Mouse (Mus musculus): ENCODE results near the gene Fam189b. TPM values are rescaled to one million over a fixed set of nuclear protein-coding genes. Genes with fewer than 3 reads are reported as not detected.

Gene Fam189b
- polyA plus RNA-seq (2017; shearing (Covaris generic)): 240 TPM

DNA sequence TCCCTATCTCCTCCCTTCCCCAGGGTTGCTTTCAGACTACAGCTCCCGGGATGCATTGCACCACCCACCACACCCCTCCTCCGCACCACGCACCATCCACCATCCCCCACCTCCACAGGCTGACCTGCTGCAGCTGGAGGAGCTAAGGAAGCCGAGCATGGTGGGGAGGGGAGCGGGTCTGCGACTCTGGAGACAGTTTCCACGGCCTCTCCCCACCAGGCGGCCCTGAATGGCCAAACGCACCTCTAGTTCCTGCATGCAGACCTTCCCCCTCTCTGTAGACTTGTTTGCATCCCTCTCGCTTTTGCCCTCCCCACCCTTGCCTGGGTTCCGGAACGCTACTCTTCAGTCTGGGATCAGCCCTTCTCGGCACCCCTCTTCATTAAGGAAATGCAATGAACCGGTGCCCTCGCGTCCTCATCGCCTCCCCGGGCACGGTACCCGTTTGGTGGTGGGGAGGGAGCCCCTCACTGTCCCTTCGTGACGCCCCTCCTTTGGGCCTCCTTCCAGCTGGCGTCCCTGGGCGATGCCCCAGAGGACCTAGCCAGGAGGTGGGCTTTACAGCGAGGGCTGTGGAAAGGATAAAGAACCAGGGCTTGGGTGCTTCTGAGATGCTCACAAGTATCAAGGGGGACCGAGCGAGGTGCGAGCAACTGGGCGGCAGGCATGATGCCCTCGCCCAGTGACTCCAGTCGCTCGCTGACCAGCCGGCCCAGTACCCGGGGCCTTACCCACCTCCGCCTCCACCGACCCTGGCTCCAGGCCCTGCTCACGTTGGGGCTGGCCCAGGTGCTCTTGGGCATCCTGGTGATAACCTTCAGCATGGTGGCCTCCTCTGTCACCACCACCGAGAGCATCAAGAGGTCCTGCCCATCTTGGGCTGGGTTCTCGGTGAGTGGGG, at the start of gene Fam189b:
Fam189b (plus strand) TSS at position 86 of the 901 bp plus-strand sequence.

DNA sequence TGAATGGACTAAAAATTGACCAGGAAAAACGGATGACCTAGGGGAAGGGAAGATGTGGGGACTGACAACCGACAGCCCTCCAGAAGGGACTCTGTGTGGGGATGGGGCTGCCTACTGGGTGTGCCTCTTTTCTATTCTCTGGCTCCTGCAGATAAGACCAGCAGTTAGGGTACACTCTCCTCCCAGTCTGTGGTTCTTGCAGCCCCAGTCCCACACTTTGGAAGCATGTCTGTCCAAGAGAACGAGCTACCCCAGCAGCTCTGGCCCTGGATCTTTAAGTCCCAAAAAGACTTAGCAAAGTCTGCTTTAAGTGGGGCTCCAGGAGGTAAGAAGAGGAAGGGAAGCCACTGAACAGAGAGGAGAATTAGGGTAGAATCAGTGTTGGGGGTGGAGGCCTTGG, 47.0 kb upstream of the Fam189b start, which contains the start of gene Pklr:
Pklr (plus strand) TSS at position 185 of the 400 bp plus-strand sequence.

DNA sequence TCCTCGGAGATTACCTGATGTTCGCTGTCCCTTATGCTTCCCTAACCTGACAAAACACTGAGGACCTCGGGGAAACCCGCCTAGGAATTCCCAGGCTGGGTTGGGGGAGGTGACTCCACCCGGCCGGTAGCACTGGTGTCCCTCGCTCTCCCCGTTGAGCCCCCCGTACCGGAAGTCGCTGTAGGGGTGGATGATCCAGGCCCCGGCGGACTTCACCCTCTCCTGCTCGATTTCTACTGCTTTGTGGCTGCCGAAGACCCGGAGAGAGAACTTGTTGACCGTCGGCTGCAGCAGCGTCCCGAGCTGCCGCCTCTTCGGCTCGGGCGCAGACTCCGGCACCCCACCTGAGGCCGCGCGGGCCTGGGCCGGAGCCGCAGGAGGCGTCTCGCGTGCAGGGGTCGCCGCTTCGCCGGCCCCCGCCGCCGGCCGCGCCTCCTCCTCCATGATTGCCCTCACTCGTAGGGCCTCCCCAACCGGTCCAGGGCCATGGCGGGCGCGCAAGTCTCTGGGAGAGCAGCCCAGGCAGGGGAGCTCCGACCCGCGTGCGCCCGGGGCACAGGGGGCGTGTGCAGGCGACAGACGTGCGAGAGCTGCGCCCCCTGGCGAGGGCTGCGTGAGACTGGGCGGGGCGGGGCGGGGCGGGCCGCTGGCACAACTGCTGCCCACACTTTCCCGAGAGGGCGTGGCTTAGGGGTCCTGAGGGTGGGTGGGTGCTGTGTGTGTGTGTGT, 23.2 kb upstream of the Fam189b start, which contains the start of gene Hcn3:
Hcn3 (minus strand) TSS at position 581 of the 729 bp plus-strand sequence.

DNA sequence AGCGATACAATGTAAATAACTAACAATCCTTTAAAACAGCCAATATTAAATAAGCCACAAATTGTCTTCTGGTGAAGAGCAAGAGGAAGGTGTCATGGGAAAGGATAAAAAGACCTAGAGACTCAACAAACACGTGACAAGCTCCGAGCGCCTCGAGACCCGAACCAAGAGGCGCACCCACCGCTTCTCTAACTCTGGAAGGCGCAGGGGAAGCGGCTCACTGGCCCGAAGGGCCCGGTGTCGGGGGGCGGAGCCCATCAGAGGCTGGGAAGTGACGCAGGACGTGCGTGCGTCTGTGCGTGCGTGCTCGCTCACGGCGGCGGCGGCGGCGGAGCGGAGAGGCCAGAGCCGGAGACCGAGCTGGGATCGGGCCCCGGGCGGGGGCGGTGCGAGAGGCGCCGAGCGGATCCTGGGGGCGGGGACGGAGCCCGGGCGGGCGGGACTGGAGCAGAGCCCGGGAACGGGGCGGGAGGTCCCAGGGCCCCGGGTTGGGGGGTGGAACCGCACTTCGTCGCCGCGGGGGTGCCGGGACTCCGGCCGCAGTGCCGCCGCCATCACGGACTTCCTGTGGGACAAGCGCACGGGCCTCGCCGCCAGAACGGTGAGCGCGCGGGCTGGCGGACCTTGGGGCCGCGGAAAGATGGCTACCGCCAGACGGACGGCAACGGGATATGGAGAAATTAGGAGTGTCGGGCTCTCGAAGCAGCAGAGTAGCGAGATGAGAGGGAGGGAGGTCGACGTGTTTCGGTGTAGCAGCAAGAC, 18.3 kb upstream of the Fam189b start, which contains the start of gene Clk2:
Clk2 (plus strand) TSS at position 290 of the 762 bp plus-strand sequence.

DNA sequence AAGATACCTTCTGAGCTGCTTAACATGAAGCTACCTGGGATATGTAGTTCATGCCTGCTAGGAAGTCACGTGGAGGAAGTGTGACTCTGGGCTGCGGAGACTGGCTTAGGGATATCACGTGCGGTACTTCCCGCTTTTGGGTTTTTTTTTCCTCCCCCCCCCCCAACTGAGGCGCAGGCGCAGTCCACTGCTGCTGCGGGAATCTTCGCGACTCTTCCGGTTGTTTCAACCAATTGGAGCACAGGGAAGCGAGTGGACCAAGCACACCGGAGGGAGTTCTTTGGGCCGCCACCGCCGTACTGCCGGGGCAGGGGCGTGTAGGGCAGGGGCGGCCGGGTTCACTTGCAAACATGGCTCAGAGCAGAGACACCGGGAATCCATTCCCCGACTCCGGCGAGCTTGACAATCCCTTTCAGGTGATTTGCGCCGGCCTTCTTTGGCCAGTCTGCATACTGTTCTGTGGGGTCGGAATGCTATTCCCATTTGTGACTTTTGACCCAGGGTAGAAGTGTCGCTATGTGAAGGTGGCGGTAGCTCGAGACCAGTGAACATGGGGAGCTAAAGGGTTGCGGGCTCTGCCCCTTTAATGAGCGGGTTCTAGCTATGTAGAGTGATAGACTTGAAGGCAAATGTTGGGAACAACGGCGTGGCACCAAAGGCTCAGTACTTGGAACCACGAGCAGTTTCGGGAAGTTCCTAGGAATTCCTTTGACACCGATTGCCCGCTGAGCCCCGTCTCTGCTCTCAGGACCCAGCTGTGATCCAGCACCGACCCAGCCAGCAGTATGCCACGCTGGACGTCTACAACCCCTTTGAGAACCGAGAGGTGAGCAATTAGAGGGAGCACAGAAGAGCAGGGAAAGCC, 5.5 kb upstream of the Fam189b start, which contains the start of gene Scamp3:
Scamp3 (plus strand) TSS at position 232 of the 865 bp plus-strand sequence.

DNA sequence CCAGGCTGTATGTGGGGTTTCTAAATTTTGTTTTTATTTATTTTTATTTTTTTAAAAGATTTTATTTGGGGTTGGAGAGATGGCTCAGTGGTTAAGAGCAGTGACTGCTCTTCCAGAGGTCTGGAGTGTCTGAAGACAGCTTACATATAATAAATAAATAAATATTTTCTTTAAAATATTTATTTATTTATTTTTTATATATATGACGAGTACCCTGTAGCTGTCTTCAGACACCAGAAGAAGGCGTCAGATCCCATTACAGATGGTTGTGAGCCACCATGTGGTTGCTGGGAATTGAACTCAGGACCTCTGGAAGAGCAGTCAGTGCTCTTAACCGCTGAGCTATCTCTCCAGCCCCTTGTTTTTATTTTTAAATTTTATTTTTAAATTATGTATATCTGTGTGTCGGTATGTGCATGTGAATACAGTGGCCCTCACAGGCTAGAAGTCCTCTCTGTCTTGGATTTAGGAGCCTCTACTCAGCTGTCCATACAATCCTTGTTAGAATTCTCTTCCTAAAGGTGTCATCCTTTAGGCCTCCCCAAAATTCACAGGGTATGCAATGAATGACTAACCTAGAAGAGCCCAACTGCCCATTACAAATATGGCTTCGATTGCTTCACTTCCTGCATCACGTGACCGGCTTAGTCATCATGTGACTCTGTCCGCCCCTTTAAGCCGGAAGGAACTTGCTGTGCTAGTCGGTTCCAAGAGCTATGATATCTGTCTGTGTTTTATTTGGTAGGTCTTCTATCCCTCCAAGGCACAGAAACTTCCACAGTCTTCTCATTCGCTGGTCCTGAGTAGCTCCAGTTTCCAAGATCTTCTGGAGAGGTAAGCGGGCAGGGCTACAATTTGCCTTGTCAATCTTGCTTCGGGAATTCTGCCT, 19.6 kb downstream of the Fam189b start, which contains the start of gene Gba:
Gba (plus strand) TSS at position 676 of the 889 bp plus-strand sequence.

DNA sequence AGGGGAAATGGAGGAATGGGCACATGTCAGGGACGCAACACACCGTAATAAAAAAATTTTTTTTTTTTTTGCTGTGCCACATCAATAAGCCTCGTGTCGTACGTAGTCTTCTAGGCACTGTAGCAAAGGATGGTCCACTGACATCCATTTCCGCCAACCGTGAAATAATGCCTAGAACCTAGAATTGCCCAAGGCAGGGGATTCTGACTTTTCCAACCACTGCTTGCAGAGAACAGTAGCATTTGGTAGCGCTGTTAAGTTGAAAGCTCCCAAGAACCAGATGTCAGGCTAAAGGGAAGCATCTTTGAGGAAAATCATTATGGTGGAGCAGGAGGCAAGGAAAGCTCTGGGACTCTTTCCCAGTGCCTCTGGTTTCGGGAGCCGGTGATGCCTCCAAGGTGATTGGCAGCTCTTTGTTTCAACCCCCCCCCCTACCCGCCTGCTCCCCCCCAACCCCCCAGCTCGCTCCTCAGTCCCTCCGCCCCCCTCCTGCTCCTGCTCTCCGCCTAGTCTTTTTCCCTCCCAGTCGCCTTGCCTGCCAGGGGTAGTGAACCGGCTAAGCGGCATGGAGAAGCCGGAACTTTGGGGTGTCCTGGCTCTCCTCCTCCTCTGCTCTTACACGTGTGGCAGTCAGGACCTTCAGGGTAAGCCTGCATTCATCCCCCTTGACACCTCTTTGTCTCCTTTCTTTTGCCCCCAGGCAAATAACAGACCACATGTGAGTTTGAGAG, 31.9 kb downstream of the Fam189b start, which contains the start of gene Thbs3:
Thbs3 (plus strand) TSS at position 500 of the 731 bp plus-strand sequence.

DNA sequence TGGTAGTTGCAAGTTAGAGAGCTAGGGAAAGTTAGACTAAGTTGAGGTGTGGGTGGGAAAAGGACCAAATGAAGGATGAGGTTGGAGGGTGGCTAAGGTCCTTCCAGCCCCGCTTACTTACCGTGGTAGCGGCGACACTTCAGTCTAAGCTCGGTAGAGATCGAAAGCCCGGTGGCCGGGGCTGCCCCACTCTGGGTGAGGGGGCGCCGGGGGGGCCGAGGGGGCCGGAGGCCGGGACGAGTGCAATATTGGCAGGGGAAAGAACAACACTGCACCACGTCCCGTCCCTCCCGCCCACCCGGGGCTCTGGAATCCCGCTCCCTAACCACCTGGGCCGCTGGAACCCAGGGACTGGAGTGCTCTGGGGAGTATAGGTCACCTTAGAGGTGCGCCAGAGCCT, 44.0 kb downstream of the Fam189b start, which contains the start of gene Mtx1:
Mtx1 (minus strand) TSS at position 189 of the 400 bp plus-strand sequence.

DNA sequence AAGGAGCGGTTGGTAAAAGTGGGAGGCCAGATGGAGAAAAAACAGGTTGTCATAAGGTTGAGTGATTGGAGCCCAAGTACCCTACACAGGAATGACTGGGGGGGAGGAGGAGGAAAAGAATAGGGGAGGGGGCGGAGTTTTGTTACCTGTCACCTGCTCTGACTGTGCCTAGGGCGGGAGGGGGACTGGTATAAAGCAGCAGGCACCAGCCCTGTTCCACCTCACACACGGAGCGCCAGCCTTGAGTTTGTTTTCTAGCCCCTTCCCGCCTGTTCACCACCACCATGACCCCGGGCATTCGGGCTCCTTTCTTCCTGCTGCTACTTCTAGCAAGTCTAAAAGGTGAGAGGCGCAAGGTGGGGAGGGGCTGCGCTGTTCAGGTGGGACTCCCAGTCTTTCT, 45.9 kb downstream of the Fam189b start, which contains the start of gene Muc1:
Muc1 (plus strand) TSS at position 222 of the 400 bp plus-strand sequence.

Other genes with a start within 250 kb of the Fam189b start
- 35.1 TPM for gene Ash1l, start 232.5 kb upstream of the Fam189b start, polyA plus RNA-seq (2017; shearing (Covaris generic))
- 174 TPM for gene Dap3, start 232.0 kb upstream of the Fam189b start, polyA plus RNA-seq (2017; shearing (Covaris generic))
- gene Rusc1, start 89.8 kb upstream of the Fam189b start, polyA plus RNA-seq (2017; shearing (Covaris generic)): 55.7 TPM
- not detected for gene Gm43738, start 82.0 kb upstream of the Fam189b start, polyA plus RNA-seq (2017; shearing (Covaris generic))
- gene Fdps, start 81.2 kb upstream of the Fam189b start, polyA plus RNA-seq (2017; shearing (Covaris generic)): 114 TPM
- gene Pklr, start 47.0 kb upstream of the Fam189b start, polyA plus RNA-seq (2017; shearing (Covaris generic)): not detected
- gene Hcn3, start 22.9 kb upstream of the Fam189b start, polyA plus RNA-seq (2017; shearing (Covaris generic)): 1.4 TPM
- gene Clk2, start 18.3 kb upstream of the Fam189b start, polyA plus RNA-seq (2017; shearing (Covaris generic)): 24.5 TPM
- 319 TPM for gene Scamp3, start 5.7 kb upstream of the Fam189b start, polyA plus RNA-seq (2017; shearing (Covaris generic))
- gene Gba, start 19.8 kb downstream of the Fam189b start, polyA plus RNA-seq (2017; shearing (Covaris generic)): 144 TPM
- 2.3 TPM for gene Thbs3, start 32.0 kb downstream of the Fam189b start, polyA plus RNA-seq (2017; shearing (Covaris generic))
- gene Mtx1, start 43.9 kb downstream of the Fam189b start, polyA plus RNA-seq (2017; shearing (Covaris generic)): 151 TPM
- 0.79 TPM for gene Muc1, start 45.9 kb downstream of the Fam189b start, polyA plus RNA-seq (2017; shearing (Covaris generic))
- gene Krtcap2, start 62.8 kb downstream of the Fam189b start, polyA plus RNA-seq (2017; shearing (Covaris generic)): 281 TPM
- gene Trim46, start 63.2 kb downstream of the Fam189b start, polyA plus RNA-seq (2017; shearing (Covaris generic)): 4.5 TPM
- gene Dpm3, start 76.2 kb downstream of the Fam189b start, polyA plus RNA-seq (2017; shearing (Covaris generic)): 132 TPM
- gene Slc50a1, start 87.4 kb downstream of the Fam189b start, polyA plus RNA-seq (2017; shearing (Covaris generic)): 288 TPM
- gene Efna1, start 98.0 kb downstream of the Fam189b start, polyA plus RNA-seq (2017; shearing (Covaris generic)): not detected
- gene Efna3, start 139.8 kb downstream of the Fam189b start, polyA plus RNA-seq (2017; shearing (Covaris generic)): not detected
- gene Efna4, start 154.9 kb downstream of the Fam189b start, polyA plus RNA-seq (2017; shearing (Covaris generic)): 0.46 TPM
- 7.2 TPM for gene Adam15, start 166.9 kb downstream of the Fam189b start, polyA plus RNA-seq (2017; shearing (Covaris generic))
- gene Dcst2, start 178.8 kb downstream of the Fam189b start, polyA plus RNA-seq (2017; shearing (Covaris generic)): 0.20 TPM
- gene Dcst1, start 182.1 kb downstream of the Fam189b start, polyA plus RNA-seq (2017; shearing (Covaris generic)): 1.0 TPM
- gene Zbtb7b, start 211.6 kb downstream of the Fam189b start, polyA plus RNA-seq (2017; shearing (Covaris generic)): 62.0 TPM
- gene Lenep, start 219.7 kb downstream of the Fam189b start, polyA plus RNA-seq (2017; shearing (Covaris generic)): not detected
- 69.2 TPM for gene Flad1, start 228.7 kb downstream of the Fam189b start, polyA plus RNA-seq (2017; shearing (Covaris generic))
- gene Cks1b, start 235.2 kb downstream of the Fam189b start, polyA plus RNA-seq (2017; shearing (Covaris generic)): 30.0 TPM
- 99.8 TPM for gene Shc1, start 235.3 kb downstream of the Fam189b start, polyA plus RNA-seq (2017; shearing (Covaris generic))
- 25.5 TPM for gene Pygo2, start 247.1 kb downstream of the Fam189b start, polyA plus RNA-seq (2017; shearing (Covaris generic))